Mouse (Mus musculus) G1E (cell line): ENCODE results near the gene Rbms3.

ENCODE experiments used
- CTCF ChIP-seq: IDR thresholded peaks from 2 replicates; pipeline ENCODE4 v1.5.1; 2012; ENCODE audit warnings: low read depth, low read length, inconsistent platforms, mixed read lengths
- GATA1 ChIP-seq: IDR thresholded peaks from 2 replicates; pipeline ENCODE4 v1.6.1; 2012; ENCODE audit warnings: borderline replicate concordance, low read length, inconsistent platforms, mixed read lengths
- POLR2AphosphoS5 ChIP-seq: IDR thresholded peaks from 2 replicates; pipeline ENCODE4 v1.6.1; 2012; ENCODE audit warnings: low read depth, low read length, inconsistent platforms; ENCODE audit not compliant: insufficient replicate concordance
- TAL1 ChIP-seq: conservative IDR thresholded peaks from 2 replicates; pipeline ENCODE4 v1.6.1; 2012; ENCODE audit warnings: low read depth, low read length, inconsistent platforms, mixed read lengths

DNA sequence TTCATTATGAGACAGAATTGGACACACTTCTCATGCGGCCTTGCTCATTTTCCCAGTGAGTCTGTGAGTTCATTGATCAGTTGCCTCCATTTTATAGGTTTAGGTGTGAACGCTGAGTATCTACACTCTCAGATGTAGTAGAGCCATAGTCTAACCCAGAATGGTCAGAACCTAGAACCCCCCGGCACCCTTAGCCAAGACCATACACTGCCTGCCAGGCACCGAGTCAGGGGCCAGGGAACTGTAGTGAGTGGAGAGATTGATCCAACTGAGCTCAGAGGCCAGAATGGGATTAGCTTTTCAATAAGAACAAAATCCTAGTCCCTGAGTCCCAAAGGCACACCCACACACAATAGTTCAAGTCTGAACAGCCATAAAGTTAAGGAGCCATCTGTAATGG, 475.1 kb downstream of the Rbms3 start:
- TF ChIP-seq CTCF (no peak), GATA1 (no peak), TAL1 (no peak), POLR2AphosphoS5 (no peak)
